Mouse (Mus musculus) stomach, embryonic 14.5 days (tissue): Measurements from ENCODE around the gene Hhat. TPM values are rescaled to one million over a fixed set of nuclear protein-coding genes. Genes with fewer than 3 reads are reported as not detected.

Experiments
- ATAC-seq: fragments of 200-750 bp; cut with Nextera tagmentation; 2 replicates; pipeline ENCODE4 v1.8.0; 2017; ENCODE audit warnings: low read depth, moderate TSS enrichment; ENCODE audit not compliant: insufficient number of reproducible peaks, insufficient read depth, low FRiP score
- H3K27ac ChIP-seq: fragments of 300-500 bp; sonication (generic); 2 replicates; pipeline ENCODE4 v1.5.1; 2014; ENCODE audit warnings: mild to moderate bottlenecking, low read length, moderate library complexity, mixed read lengths
- H3K27me3 ChIP-seq: fragments of 300-500 bp; sonication (generic); 2 replicates; pipeline ENCODE4 v1.6.1; 2014; ENCODE audit warnings: low read length, control low read depth, mixed read lengths; ENCODE audit not compliant: control insufficient read depth, insufficient read depth
- H3K36me3 ChIP-seq: fragments of 300-500 bp; sonication (generic); 2 replicates; pipeline ENCODE4 v1.6.1; 2014; ENCODE audit warnings: mild to moderate bottlenecking, control low read depth, low read length, moderate library complexity, mixed read lengths; ENCODE audit not compliant: control insufficient read depth, insufficient read depth
- H3K4me1 ChIP-seq: fragments of 300-500 bp; sonication (generic); 2 replicates; pipeline ENCODE4 v1.6.1; 2014; ENCODE audit warnings: low read length, control low read depth, mixed read lengths; ENCODE audit not compliant: control insufficient read depth, insufficient read depth
- H3K4me2 ChIP-seq: fragments of 300-500 bp; sonication (generic); replicated peaks from 2 replicates; pipeline ENCODE4 v1.6.1; 2014; ENCODE audit warnings: low read depth, low read length, control low read depth
- H3K4me3 ChIP-seq: fragments of 300-500 bp; sonication (generic); 2 replicates; pipeline ENCODE4 v1.5.1; 2014; ENCODE audit warnings: low read depth, low read length, control low read depth
- H3K9ac ChIP-seq: fragments of 300-500 bp; sonication (generic); replicated peaks from 2 replicates; pipeline ENCODE4 v1.6.1; 2014; ENCODE audit warnings: low read depth, mild to moderate bottlenecking, control low read depth, low read length, moderate library complexity, mixed read lengths
- H3K9me3 ChIP-seq: fragments of 300-500 bp; sonication (generic); 2 replicates; pipeline ENCODE4 v1.6.1; 2016; ENCODE audit warnings: low read depth, low read length, control low read depth; ENCODE audit not compliant: control insufficient read depth
- WGBS: fragments of 180-500 bp; shearing (Covaris S2); extraction: QIAGEN DNeasy Blood & Tissue Kit; methylation state at CpG from one replicate; pipeline ENCODE4 v1.1.7; 2014; 5-methylcytosine and 5-hydroxymethylcytosine counted together
- polyA plus RNA-seq: library from polyadenylated mRNA; unstranded; fragments of >200 nt; fragmentation: Nextera tagmentation; extraction: Ambion mirVana; gene quantifications from 2 replicates; pipeline ENCODE4 v1.2.1, GENCODE M21; 2014

Hhat gene
- polyA plus RNA-seq, 1 experiment from 2014 or later: 14.2 TPM

GRCm38 (mm10) chr1:192752659-192753601 lies 18.1 kb downstream of the Hhat start:
- Histone ChIP-seq H3K27ac (peak overlapping the region; percentile 41; the same call in 1 of the 2 replicates), H3K9me3 (no peaks in the 10 kb centered on the region), H3K36me3 (no peaks in the 10 kb centered on the region), H3K4me2 (no peak overlapping the region), H3K9ac (no peak overlapping the region), H3K4me3 (no peak overlapping the region), H3K27me3 (no peaks in the 10 kb centered on the region), H3K4me1 (peaks cover 6% of the 10 kb centered on the region; the same call in 1 of the 2 replicates)
- no peak; the same call in 1 of the 2 replicates for ATAC-seq
- 24% methylated on average over 8 of the region's 8 CpGs for WGBS

DNA sequence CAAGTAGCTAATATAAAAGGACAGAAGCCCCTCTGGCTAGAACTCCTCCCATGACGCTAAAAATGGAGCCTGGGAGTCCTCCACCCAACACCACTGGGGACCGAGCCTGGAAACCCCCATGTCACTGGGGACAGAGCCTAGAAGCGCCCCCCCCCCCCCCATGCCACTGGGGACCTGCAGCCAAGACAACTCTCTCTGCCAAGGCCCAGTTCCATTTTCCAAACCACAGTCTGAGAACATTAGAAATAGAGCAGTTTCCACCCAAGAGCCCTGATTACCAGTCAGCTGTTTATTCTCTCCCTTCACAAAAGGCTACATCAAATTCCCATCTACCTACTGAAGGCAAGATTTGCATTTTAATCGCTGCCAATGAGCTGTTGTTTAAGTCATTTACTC lies 21.0 kb downstream of the Hhat start:
- Histone ChIP-seq H3K4me1 (peaks cover 6% of the 10 kb centered on the region; the same call in 1 of the 2 replicates), H3K27ac (no peak overlapping the region), H3K4me2 (no peak overlapping the region), H3K4me3 (no peak overlapping the region), H3K27me3 (no peaks in the 10 kb centered on the region), H3K9me3 (no peaks in the 10 kb centered on the region), H3K9ac (no peak overlapping the region), H3K36me3 (no peaks in the 10 kb centered on the region)
- 64% methylated on average over 4 of the region's 4 CpGs for WGBS
- no peak for ATAC-seq

DNA sequence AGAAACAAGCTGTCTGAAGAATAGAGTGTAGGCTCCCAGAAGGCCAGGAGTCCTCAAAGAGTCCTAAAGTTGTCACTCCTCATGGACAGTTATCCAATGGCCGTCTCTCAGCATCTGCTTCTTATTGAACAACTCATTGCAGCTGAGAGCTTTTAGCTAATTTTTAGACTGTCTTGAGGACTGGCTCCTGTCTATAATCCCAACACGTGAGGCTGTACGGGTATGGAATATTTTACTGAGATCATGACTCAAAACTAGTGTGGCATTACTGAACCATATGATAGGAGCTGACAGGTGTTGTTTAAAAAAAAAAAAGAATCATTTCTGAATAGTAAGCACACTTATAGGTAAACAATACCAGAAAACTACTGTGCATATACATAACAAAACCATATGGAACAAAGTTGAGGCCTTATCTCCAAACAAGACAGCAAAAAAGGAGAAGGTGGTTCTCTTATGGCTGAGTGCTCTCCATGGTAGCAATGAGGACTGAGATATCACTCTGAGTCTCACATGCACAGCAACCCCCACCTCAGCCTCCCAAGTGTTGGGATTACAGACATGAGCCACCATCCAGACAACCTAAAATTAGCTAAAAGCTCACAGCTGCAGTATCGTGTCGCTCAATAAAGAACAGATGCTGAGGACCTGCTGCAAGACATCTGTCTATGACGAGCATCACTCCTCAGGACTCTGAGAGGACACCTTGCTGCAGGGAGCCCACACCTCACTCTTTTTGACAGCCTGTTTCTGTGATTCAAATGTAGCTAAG lies 21.6 kb downstream of the Hhat start:
- Histone ChIP-seq H3K36me3 (no peaks in the 10 kb centered on the region), H3K27ac (no peak overlapping the region), H3K4me2 (no peak overlapping the region), H3K4me3 (no peak overlapping the region), H3K9ac (no peak overlapping the region), H3K4me1 (peaks cover 6% of the 10 kb centered on the region; the same call in 1 of the 2 replicates), H3K27me3 (no peaks in the 10 kb centered on the region), H3K9me3 (no peaks in the 10 kb centered on the region)
- no peak for ATAC-seq
- 84% methylated on average over 6 of the region's 6 CpGs for WGBS

- 65% methylated on average over 6 of the region's 6 CpGs for WGBS
- Histone ChIP-seq H3K36me3 (no peaks in the 10 kb centered on the region), H3K9ac (no peak overlapping the region), H3K4me1 (no peaks in the 10 kb centered on the region), H3K4me2 (no peak overlapping the region), H3K27me3 (no peaks in the 10 kb centered on the region), H3K9me3 (no peaks in the 10 kb centered on the region), H3K27ac (no peak overlapping the region), H3K4me3 (no peak overlapping the region)
- no peak for ATAC-seq
Measured at GRCm38 (mm10) chr1:192746201-192746600, 24.8 kb downstream of the Hhat start.

DNA sequence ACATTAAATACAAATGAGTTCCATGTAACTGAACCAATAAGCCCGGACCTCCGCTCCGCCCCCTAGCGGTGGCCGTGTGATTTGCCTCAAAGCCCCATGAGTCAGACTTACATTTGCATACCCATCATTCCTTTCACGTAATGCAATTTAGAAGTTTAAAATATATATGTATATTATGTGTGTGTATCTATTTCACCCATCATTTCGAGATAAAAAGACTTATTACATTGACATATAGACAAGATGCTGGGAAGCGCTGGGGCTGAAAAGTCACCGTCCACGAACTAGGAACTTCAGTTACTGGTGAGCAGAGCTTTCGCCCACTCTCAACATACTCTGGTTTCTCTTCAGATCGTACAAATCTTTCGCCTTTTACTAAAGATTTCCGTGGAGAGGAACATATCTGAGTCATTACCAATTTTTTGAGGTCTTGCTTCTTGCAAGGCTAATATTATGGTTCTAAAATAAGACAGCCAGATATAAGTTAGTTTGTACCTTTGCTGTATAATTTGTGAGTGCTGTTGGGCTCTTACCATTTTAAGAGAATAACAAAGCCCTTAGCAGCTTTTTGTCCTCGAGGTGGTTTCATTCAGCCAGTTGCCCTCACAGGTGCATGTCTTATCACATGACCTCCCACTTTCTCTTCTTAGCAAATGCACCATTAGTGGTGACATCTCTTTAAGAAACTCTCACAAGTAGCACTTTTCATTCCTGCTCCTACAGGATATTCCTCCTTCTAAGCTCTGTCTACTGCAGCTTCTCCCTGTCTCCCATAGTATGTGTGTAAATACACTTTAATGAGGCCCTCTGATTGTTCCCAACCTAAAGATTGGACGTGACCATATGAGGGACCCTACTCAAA lies 25.6 kb downstream of the Hhat start:
- 13% methylated on average over 16 of the region's 16 CpGs for WGBS
- no peaks in the 10 kb centered on the region for H3K9me3 ChIP-seq
- no peak overlapping the region for H3K4me2 ChIP-seq
- no peaks in the 10 kb centered on the region for H3K36me3 ChIP-seq
- ATAC-seq: no peak; the same call in 1 of the 2 replicates
- no peaks in the 10 kb centered on the region for H3K27me3 ChIP-seq
- H3K27ac ChIP-seq: no peak overlapping the region
- H3K4me1 ChIP-seq: no peaks in the 10 kb centered on the region
- H3K9ac ChIP-seq: no peak overlapping the region
- no peak overlapping the region for H3K4me3 ChIP-seq

DNA sequence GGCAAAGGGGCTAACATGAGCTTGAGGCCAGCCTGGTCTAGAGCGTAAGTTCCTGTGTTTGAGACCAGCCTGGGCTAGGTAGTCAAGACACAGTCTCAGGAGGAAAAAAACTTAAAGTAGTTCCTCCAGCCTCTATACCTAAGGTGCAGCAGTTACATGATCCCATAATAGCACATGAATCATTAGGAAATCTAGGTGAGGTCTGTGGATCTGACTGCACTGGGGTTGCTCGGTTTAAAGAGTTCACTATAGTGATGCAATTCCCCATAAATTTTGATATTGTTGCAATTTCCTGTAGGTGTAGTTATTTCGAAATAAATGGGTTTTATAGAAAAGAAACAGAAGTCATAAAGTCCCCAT lies 26.2 kb downstream of the Hhat start:
- no peak for ATAC-seq
- no peak overlapping the region for H3K4me2 ChIP-seq
- H3K4me3 ChIP-seq: no peak overlapping the region
- 56% methylated on average over 3 of the region's 3 CpGs for WGBS
- H3K4me1 ChIP-seq: no peaks in the 10 kb centered on the region
- no peaks in the 10 kb centered on the region for H3K27me3 ChIP-seq
- no peak overlapping the region for H3K9ac ChIP-seq
- H3K27ac ChIP-seq: no peak overlapping the region
- no peaks in the 10 kb centered on the region for H3K9me3 ChIP-seq
- no peaks in the 10 kb centered on the region for H3K36me3 ChIP-seq

DNA sequence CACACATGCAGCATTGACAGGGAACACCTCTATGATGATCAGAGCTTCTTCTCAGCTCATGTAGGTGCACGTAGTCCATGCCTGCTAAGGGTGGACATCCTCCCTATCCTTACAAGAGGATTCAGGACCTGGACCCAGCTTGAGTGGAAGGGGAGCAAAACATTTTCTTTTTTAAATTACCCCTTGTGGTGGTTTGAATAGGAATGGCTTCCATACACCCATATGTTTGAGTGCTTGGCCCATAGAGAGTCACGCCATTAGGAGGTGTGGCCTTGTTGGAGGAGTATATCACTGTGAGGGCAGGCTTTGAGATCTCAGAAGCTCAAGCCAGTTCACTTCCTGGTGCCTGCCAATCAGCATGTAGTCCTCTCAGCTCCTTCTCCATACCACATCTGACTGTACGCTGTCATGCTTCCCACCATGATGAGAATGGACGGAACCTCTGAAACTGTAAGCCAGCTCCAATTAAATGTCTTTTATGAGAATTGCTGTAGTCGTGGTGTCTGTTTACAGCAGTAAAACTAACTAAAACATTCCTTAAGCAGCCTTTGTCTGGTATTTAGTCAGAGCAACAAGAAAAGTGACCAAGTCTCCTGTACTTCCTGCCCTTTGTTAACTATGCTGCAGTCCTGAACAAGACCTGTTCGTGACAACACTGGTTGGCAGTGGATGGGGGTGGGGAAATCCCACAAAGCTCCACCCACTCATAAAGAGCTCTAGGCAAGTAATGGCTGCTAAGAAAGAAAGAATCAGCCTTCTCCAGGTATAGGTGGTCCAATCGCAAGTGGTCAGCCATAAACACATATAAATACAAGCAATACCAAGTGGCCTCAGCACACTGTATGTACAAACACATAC lies 28.4 kb downstream of the Hhat start:
- Histone ChIP-seq H3K27ac (no peak overlapping the region), H3K4me2 (no peak overlapping the region), H3K4me1 (no peaks in the 10 kb centered on the region), H3K9ac (no peak overlapping the region), H3K4me3 (no peak overlapping the region), H3K36me3 (no peaks in the 10 kb centered on the region), H3K27me3 (no peaks in the 10 kb centered on the region), H3K9me3 (no peaks in the 10 kb centered on the region)
- WGBS: 76% methylated on average over 7 of the region's 7 CpGs
- no peak for ATAC-seq
